Mouse (Mus musculus) stomach, postnatal 0 days (tissue): ENCODE results near the gene S100a4.

Experiments used
- CTCF ChIP-seq: IDR thresholded peaks from 2 replicates; pipeline ENCODE4 v1.5.1; 2016; ENCODE audit warnings: antibody characterized with exemption, low read depth, mild to moderate bottlenecking, moderate library complexity
- EP300 ChIP-seq: optimal IDR thresholded peaks from 2 replicates; pipeline ENCODE3; 2016; ENCODE audit warnings: antibody characterized with exemption

DNA sequence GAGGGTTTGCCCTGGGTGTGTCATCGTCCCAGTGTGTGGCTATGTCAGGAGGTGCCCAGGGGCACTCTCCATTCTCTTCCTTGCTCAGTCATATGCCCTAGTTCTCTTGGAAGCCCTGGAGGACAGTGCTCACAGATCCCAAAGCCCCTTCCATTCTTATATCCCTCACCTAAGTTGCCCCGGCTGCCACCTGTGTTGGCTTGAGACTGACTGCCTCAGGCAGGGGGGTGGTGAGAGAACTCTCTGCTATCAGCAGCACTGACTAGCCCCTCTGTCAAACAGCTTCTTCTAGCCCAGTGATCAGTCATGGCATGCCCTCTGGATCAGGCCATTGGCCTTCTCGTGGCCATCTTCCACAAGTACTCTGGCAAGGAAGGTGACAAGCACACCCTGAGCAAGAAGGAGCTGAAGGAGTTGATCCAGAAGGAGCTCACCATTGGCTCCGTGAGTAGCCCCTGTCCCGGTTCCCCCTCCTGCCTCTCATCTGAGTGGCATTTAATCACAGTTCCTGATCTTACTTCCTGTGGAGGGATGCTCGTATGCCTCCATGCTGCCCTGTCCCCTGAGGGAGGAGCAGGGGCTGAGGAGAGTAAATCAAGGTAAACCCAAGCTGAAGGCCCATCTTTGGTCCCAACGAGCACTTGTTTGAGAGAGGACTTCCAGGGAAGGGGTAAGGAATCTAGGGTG, 10.0 kb downstream of the S100a4 start:
- TF ChIP-seq CTCF (no peak), EP300 (no peak)
